8 mouse cellular contexts compared by ENCODE assay signal in the genomic region with DNA sequence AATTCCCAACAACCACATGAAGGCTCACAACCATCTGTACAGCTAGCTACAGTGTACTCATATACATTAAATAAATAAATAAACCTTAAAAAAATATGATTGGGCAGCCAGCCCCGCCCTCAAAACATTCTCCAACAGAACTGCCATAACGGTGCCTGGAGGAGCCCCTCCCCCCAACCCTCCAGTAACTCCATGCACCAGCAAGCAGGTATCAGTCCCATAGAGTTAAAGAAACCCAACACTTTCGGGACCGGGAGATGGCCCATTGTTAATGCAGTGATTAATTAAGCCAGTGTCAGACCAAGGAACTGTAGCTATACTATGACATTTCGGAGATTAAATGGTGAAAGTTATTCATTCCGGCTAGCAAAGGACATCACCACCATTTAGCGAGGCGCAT. TPM values are rescaled to one million over a fixed set of nuclear protein-coding genes. Genes with fewer than 3 reads are reported as not detected.
A peak's percentile ranks its signal among the peaks of the same experiment; 100 is the strongest.
DNase-seq lines count a peak whose midpoint lies in the region; ATAC-seq and TF ChIP-seq lines count a peak whose summit lies in the region.

No protein-coding gene starts in this region.

- TF ChIP-seq RAD21 in CH12.LX (IDR thresholded peaks at IDR 0.05; ENCODE audit: low read depth, low read length), result no peak

- peaks cover 4 to 45% of the 10 kb centered on the region in 2 experiments for H3K4me1 ChIP-seq in CH12.LX (ENCODE audit: control insufficient read depth in 1 of 2, insufficient read depth in 2 of 2)
- peaks cover 15% of the 10 kb centered on the region for H3K4me1 ChIP-seq in forebrain, embryonic 13.5 days
- H3K4me1 ChIP-seq in liver, embryonic 12.5 days, result peaks cover 35% of the 10 kb centered on the region

- 14% methylated on average over 8 of the region's 8 CpGs for WGBS in forebrain, embryonic 13.5 days
- 10% methylated on average over 8 of the region's 8 CpGs for WGBS in liver, embryonic 12.5 days (ENCODE audit: insufficient replicate concordance)

- H3K79me2 ChIP-seq in CH12.LX (replicated peaks; ENCODE audit: control insufficient read depth, extremely low read depth, insufficient read depth, poor library complexity, severe bottlenecking), result peaks cover 36% of the 10 kb centered on the region

- TF ChIP-seq POLR2A in CH12.LX (IDR thresholded peaks at IDR 0.05; ENCODE audit: low read depth, low read length), result no peak

- no peak for TF ChIP-seq CTCF in gastrocnemius, adult 2 months (IDR thresholded peaks at IDR 0.05)
- no peak for TF ChIP-seq CTCF in CH12.LX (conservative IDR thresholded peaks at IDR 0.05 in 1 of 2, IDR thresholded peaks at IDR 0.05 in 1 of 2; ENCODE audit: low read depth in 2 of 2, low read length in 2 of 2)

- dilution Hi-C loops in CH12.LX (cut with MboI; ENCODE audit: extremely low pct_ligation_motif_present, extremely low pct_unique_long_range_greater_than_20kb, low sequenced_read_pairs), result no loop called here

- peak; percentile 23; the same call in 1 of the 2 replicates for ATAC-seq in forebrain, embryonic 13.5 days
- no peak for ATAC-seq in liver, embryonic 12.5 days
- ATAC-seq in activated CD4-positive, CD25-positive, alpha-beta regulatory T cell, adult 4 months, result no peak

- TF ChIP-seq EP300 in CH12.LX (IDR thresholded peaks at IDR 0.05; ENCODE audit: low read length), result no peak

- peaks cover 38 to 44% of the 10 kb centered on the region in 2 experiments for H3K36me3 ChIP-seq in CH12.LX (replicated peaks in 1 of 2; ENCODE audit: control insufficient read depth in 1 of 2, insufficient read depth in 1 of 2, low read length in 1 of 2)
- peaks cover 42% of the 10 kb centered on the region for H3K36me3 ChIP-seq in forebrain, embryonic 13.5 days (ENCODE audit: poor library complexity, severe bottlenecking)
- peaks cover 45% of the 10 kb centered on the region for H3K36me3 ChIP-seq in liver, embryonic 12.5 days

- intact Hi-C loops in gastrocnemius, adult 2 months (cut with DNase I), result no loop called here
- intact Hi-C loops in gastrocnemius, postnatal 36 days (cut with DNase I), result loop anchor here (5.0 kb wide), 1 partner anchor 230 kb away; no protein-coding TSS in a partner anchor

- peak overlapping the region; percentile 90 for H3K4me2 ChIP-seq in CH12.LX (ENCODE audit: insufficient read depth, low read depth, poor library complexity, severe bottlenecking)
- peak overlapping the region; percentile 69 for H3K4me2 ChIP-seq in forebrain, embryonic 13.5 days
- H3K4me2 ChIP-seq in liver, embryonic 12.5 days, result peak overlapping the region; percentile 77

- H3K9ac ChIP-seq in CH12.LX (ENCODE audit: insufficient read depth, low read depth), result peak overlapping the region; percentile 80
- peak overlapping the region; percentile 87 for H3K9ac ChIP-seq in forebrain, embryonic 13.5 days
- H3K9ac ChIP-seq in liver, embryonic 12.5 days, result peak overlapping the region; percentile 79

- no peaks in the 10 kb centered on the region for H3K9me3 ChIP-seq in CH12.LX (replicated peaks; ENCODE audit: low read length)
- no peaks in the 10 kb centered on the region for H3K9me3 ChIP-seq in forebrain, embryonic 13.5 days (replicated peaks)
- H3K9me3 ChIP-seq in liver, embryonic 12.5 days (replicated peaks), result no peaks in the 10 kb centered on the region

- no peak for DNase-seq in gastrocnemius, adult 2 months
- DNase-seq in gastrocnemius, postnatal 36 days, result no peak
- no peak for DNase-seq in CH12.LX (ENCODE audit: extremely low read depth)
- no peak for DNase-seq in urinary bladder, postnatal 36 days (ENCODE audit: low spot score in 2 of 2)
- DNase-seq in right cerebral cortex, adult 18-20 months, result no peak

- H3K4me3 ChIP-seq in gastrocnemius, adult 2 months, result peak overlapping the region; percentile 81
- peak overlapping the region; percentile 97 to 99 (median 98) for H3K4me3 ChIP-seq in CH12.LX (replicated peaks in 1 of 3; ENCODE audit: low read depth in 2 of 3, low read length in 2 of 3, poor library complexity in 1 of 3)
- peak overlapping the region; percentile 95 for H3K4me3 ChIP-seq in forebrain, embryonic 13.5 days
- peak overlapping the region; percentile 89 for H3K4me3 ChIP-seq in liver, embryonic 12.5 days

- peak overlapping the region; percentile 94 for H3K27ac ChIP-seq in gastrocnemius, adult 2 months
- no peak overlapping the region for H3K27ac ChIP-seq in CH12.LX (ENCODE audit: insufficient read depth, low read depth)
- peak overlapping the region; percentile 81 for H3K27ac ChIP-seq in forebrain, embryonic 13.5 days
- H3K27ac ChIP-seq in liver, embryonic 12.5 days, result no peak overlapping the region

- in situ Hi-C loops in CH12.LX (cut with MboI; ENCODE audit: low pct_ligation_motif_present, low pct_unique_long_range_greater_than_20kb, low sequenced_read_pairs), result no loop called here

- no peaks in the 10 kb centered on the region for H3K27me3 ChIP-seq in CH12.LX (replicated peaks)
- no peaks in the 10 kb centered on the region for H3K27me3 ChIP-seq in forebrain, embryonic 13.5 days
- no peaks in the 10 kb centered on the region for H3K27me3 ChIP-seq in liver, embryonic 12.5 days (replicated peaks)

TF ChIP-seq in CH12.LX, 34 proteins besides CTCF, POLR2A, EP300 and RAD21:
- TF ChIP-seq SIN3A (IDR thresholded peaks at IDR 0.05; ENCODE audit: low read length) (no peak), E2F4 (IDR thresholded peaks at IDR 0.05; ENCODE audit: insufficient replicate concordance, low read depth, low read length) (no peak), CHD2 (IDR thresholded peaks at IDR 0.05; ENCODE audit: low read length) (no peak), ELF1 (IDR thresholded peaks at IDR 0.05; ENCODE audit: low read depth, low read length) (no peak), TBP (conservative IDR thresholded peaks at IDR 0.05; ENCODE audit: low read depth, low read length) (no peak)

RNA-seq across cellular contexts. Expression of gene Rrp1, which starts 1.0 kb away (rescaled TPM):
- 10 to 100 TPM; 63.5 to 66.4 TPM for total RNA-seq in gastrocnemius, adult 2 months (2021)
- 10 to 100 TPM; 53.3 to 63.7 TPM for total RNA-seq in gastrocnemius, postnatal 36 days (2021)
- total RNA-seq in CH12.LX (2012; rRNA removed) (189 and 203 TPM in 2 replicates), CH12.LX (2014; rRNA removed) (127 and 138 TPM in 2 replicates)
- polyA plus RNA-seq in CH12.LX (2012; ENCODE audit: insufficient read length, low read depth), result 327 and 659 TPM in 2 replicates
- polyA plus RNA-seq in forebrain, embryonic 13.5 days (2015; fragmentation: Nextera tagmentation; extraction: Ambion mirVana), result 354 and 366 TPM in 2 replicates
- 200 and 201 TPM in 2 replicates for polyA plus RNA-seq in liver, embryonic 12.5 days (2016; fragmentation: Nextera tagmentation; extraction: Ambion mirVana)
- polyA plus RNA-seq in activated CD4-positive, CD25-positive, alpha-beta regulatory T cell, adult 4 months (2017; shearing (Covaris generic)), result 100 to 1,000 TPM in 1 of 2 experiments, 10 to 100 TPM in 1; 92.2 to 124 TPM

RNA-seq across cellular contexts. Expression of gene Cstb, which starts 13.6 kb away (rescaled TPM):
- total RNA-seq in gastrocnemius, adult 2 months (2021), result 10 to 100 TPM; 11.9 to 15.3 TPM
- total RNA-seq in gastrocnemius, postnatal 36 days (2021), result 10 to 100 TPM; 13.6 to 13.8 TPM
- 124 and 139 TPM in 2 replicates for total RNA-seq in CH12.LX (2012; rRNA removed)
- total RNA-seq in CH12.LX (2014; rRNA removed), result 226 and 239 TPM in 2 replicates
- polyA plus RNA-seq in CH12.LX (2012; ENCODE audit: insufficient read length, low read depth), result 194 and 206 TPM in 2 replicates
- 91.7 and 116 TPM in 2 replicates for polyA plus RNA-seq in forebrain, embryonic 13.5 days (2015; fragmentation: Nextera tagmentation; extraction: Ambion mirVana)
- 104 and 106 TPM in 2 replicates for polyA plus RNA-seq in liver, embryonic 12.5 days (2016; fragmentation: Nextera tagmentation; extraction: Ambion mirVana)
- 100 to 1,000 TPM; 166 to 179 TPM for polyA plus RNA-seq in activated CD4-positive, CD25-positive, alpha-beta regulatory T cell, adult 4 months (2017; shearing (Covaris generic))

RNA-seq across cellular contexts. Expression of gene Pdxk, which starts 52.9 kb away (rescaled TPM):
- 10 to 100 TPM in 1 of 2 experiments, 1 to 10 TPM in 1; 5.1 to 10.4 TPM for total RNA-seq in gastrocnemius, adult 2 months (2021)
- 1 to 10 TPM; 5.1 to 6.6 TPM for total RNA-seq in gastrocnemius, postnatal 36 days (2021)
- total RNA-seq in CH12.LX (2012; rRNA removed) (6.4 and 8.4 TPM in 2 replicates), CH12.LX (2014; rRNA removed) (4.3 TPM in 2 replicates)
- polyA plus RNA-seq in CH12.LX (2012; ENCODE audit: insufficient read length, low read depth), result 6.3 and 6.8 TPM in 2 replicates
- polyA plus RNA-seq in forebrain, embryonic 13.5 days (2015; fragmentation: Nextera tagmentation; extraction: Ambion mirVana), result 7.3 and 10.1 TPM in 2 replicates
- polyA plus RNA-seq in liver, embryonic 12.5 days (2016; fragmentation: Nextera tagmentation; extraction: Ambion mirVana), result 7.8 and 8.2 TPM in 2 replicates
- 1 to 10 TPM; 5.7 to 8.5 TPM for polyA plus RNA-seq in activated CD4-positive, CD25-positive, alpha-beta regulatory T cell, adult 4 months (2017; shearing (Covaris generic))

RNA-seq across cellular contexts. Expression of gene Agpat3, which starts 59.6 kb away (rescaled TPM):
- 100 to 1,000 TPM; 108 to 135 TPM for total RNA-seq in gastrocnemius, adult 2 months (2021)
- total RNA-seq in gastrocnemius, postnatal 36 days (2021), result 100 to 1,000 TPM; 106 to 126 TPM
- total RNA-seq in CH12.LX (2012; rRNA removed), result 49.4 and 63.1 TPM in 2 replicates
- total RNA-seq in CH12.LX (2014; rRNA removed), result 36.7 and 40.1 TPM in 2 replicates
- polyA plus RNA-seq in CH12.LX (2012; ENCODE audit: insufficient read length, low read depth), result 67.2 and 70.0 TPM in 2 replicates
- polyA plus RNA-seq in forebrain, embryonic 13.5 days (2015; fragmentation: Nextera tagmentation; extraction: Ambion mirVana), result 45.9 and 50.0 TPM in 2 replicates
- 25.3 and 25.7 TPM in 2 replicates for polyA plus RNA-seq in liver, embryonic 12.5 days (2016; fragmentation: Nextera tagmentation; extraction: Ambion mirVana)
- polyA plus RNA-seq in activated CD4-positive, CD25-positive, alpha-beta regulatory T cell, adult 4 months (2017; shearing (Covaris generic)), result 100 to 1,000 TPM in 1 of 2 experiments, 10 to 100 TPM in 1; 88.9 to 102 TPM

Comparison
In these comparisons a context has a peak if more than half of its experiments do, and no peak if none do; other contexts are left out.
1. H3K27ac ChIP-seq: peak in gastrocnemius, adult 2 months (single experiment) and forebrain, embryonic 13.5 days (single experiment); none in CH12.LX (single experiment) and liver, embryonic 12.5 days (single experiment).
2. Peak in every context shown above with its lines, with median percentiles within 50 percentile points of each other: H3K4me3 ChIP-seq, H3K4me2 ChIP-seq and H3K9ac ChIP-seq.